Mouse (Mus musculus) embryonic facial prominence, embryonic 14.5 days (tissue): Measurements from ENCODE around the gene Pprc1. TPM values are rescaled to one million over a fixed set of nuclear protein-coding genes. Genes with fewer than 3 reads are reported as not detected.

Experiments used
- ATAC-seq: fragments of 200-750 bp; cut with Nextera tagmentation; 2 replicates; pipeline ENCODE4 v1.8.0; 2017; ENCODE audit warnings: low read depth, moderate number of reproducible peaks, moderate TSS enrichment
- DNase-seq: peaks from one replicate; pipeline ENCODE4 v3.0.0-alpha.2; 2015; ENCODE audit warnings: low spot score
- H3K27ac ChIP-seq: fragments of 300-500 bp; sonication (generic); replicated peaks from 2 replicates; pipeline ENCODE4 v1.5.1; 2014; ENCODE audit warnings: low read depth, mild to moderate bottlenecking, low read length, moderate library complexity
- H3K27me3 ChIP-seq: fragments of 300-500 bp; sonication (generic); replicated peaks from 2 replicates; pipeline ENCODE4 v1.6.1; 2014; ENCODE audit warnings: low read length; ENCODE audit not compliant: control insufficient read depth, insufficient read depth
- H3K36me3 ChIP-seq: fragments of 300-500 bp; sonication (generic); 2 replicates; pipeline ENCODE4 v1.6.1; 2014; ENCODE audit warnings: low read length, mixed read lengths; ENCODE audit not compliant: control insufficient read depth, insufficient read depth
- H3K4me1 ChIP-seq: fragments of 300-500 bp; sonication (generic); 2 replicates; pipeline ENCODE4 v1.6.1; 2014; ENCODE audit warnings: antibody characterized with exemption, low read length; ENCODE audit not compliant: control insufficient read depth, insufficient read depth
- H3K4me2 ChIP-seq: fragments of 300-500 bp; sonication (generic); 2 replicates; pipeline ENCODE4 v1.6.1; 2014; ENCODE audit warnings: low read depth, mild to moderate bottlenecking, low read length, moderate library complexity, mixed read lengths
- H3K4me3 ChIP-seq: fragments of 300-500 bp; sonication (generic); 2 replicates; pipeline ENCODE4 v1.5.1; 2014; ENCODE audit warnings: low read depth, mild to moderate bottlenecking, low read length
- H3K9ac ChIP-seq: fragments of 300-500 bp; sonication (generic); 2 replicates; pipeline ENCODE4 v1.6.1; 2014; ENCODE audit warnings: low read depth, mild to moderate bottlenecking, low read length, moderate library complexity, mixed read lengths
- H3K9me3 ChIP-seq: fragments of 300-500 bp; sonication (generic); 2 replicates; pipeline ENCODE4 v1.6.1; 2016; ENCODE audit warnings: low read length; ENCODE audit not compliant: control insufficient read depth
- WGBS: fragments of 180-500 bp; shearing (Covaris S2); extraction: QIAGEN DNeasy Blood & Tissue Kit; methylation state at CpG from one replicate; pipeline ENCODE4 v1.1.7; 2014; 5-methylcytosine and 5-hydroxymethylcytosine counted together
- polyA plus RNA-seq: library from polyadenylated mRNA; unstranded; fragments of >200 nt; fragmentation: Nextera tagmentation; extraction: Ambion mirVana; gene quantifications from 2 replicates; pipeline ENCODE4 v1.2.1, GENCODE M21; 2014

Gene Pprc1
- polyA plus RNA-seq, 1 experiment from 2014 or later = 41.8 TPM

GRCm38 (mm10) chr19:46104187-46104557 is 59.5 kb downstream of the Pprc1 start:
- Histone ChIP-seq H3K27me3 (no peaks in the 10 kb centered on the region), H3K4me3 (no peak overlapping the region), H3K4me1 (no peaks in the 10 kb centered on the region), H3K9ac (no peak overlapping the region), H3K9me3 (no peaks in the 10 kb centered on the region), H3K36me3 (no peaks in the 10 kb centered on the region), H3K4me2 (no peak overlapping the region), H3K27ac (no peak overlapping the region)
- WGBS = 80% methylated on average over 2 of the region's 2 CpGs
- ATAC-seq = no peak
- no peak for DNase-seq

DNA sequence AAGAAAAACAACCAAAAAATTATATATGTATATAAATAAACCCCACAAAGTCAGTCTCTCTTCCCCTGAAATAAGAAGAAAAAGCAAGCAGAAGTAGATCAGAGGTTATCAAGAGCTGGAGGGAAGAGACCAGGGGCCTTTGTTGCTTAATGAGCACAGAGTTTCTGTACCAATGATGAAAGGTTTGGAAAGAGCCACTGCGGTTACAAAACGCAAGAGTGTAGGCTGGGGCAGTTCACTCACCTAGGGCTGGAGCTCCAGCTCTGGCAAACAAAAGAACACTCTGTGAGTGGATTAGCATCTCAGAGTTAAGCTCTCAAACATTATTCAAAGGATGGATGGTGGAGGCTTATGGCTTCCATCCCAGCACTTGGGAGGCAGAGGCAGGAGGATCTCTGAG is 65.5 kb downstream of the Pprc1 start:
- Histone ChIP-seq H3K9me3 (no peaks in the 10 kb centered on the region), H3K36me3 (no peaks in the 10 kb centered on the region), H3K4me2 (no peak overlapping the region), H3K27me3 (no peaks in the 10 kb centered on the region), H3K9ac (no peak overlapping the region), H3K4me3 (no peak overlapping the region), H3K4me1 (no peaks in the 10 kb centered on the region), H3K27ac (no peak overlapping the region)
- no peak for ATAC-seq
- WGBS = 80% methylated on average over 2 of the region's 2 CpGs
- no peak for DNase-seq

GRCm38 (mm10) chr19:46110781-46111180 is 66.1 kb downstream of the Pprc1 start:
- Histone ChIP-seq H3K27me3 (no peaks in the 10 kb centered on the region), H3K4me2 (no peak overlapping the region), H3K4me1 (no peaks in the 10 kb centered on the region), H3K27ac (no peak overlapping the region), H3K36me3 (no peaks in the 10 kb centered on the region), H3K4me3 (no peak overlapping the region), H3K9me3 (no peaks in the 10 kb centered on the region), H3K9ac (no peak overlapping the region)
- ATAC-seq = no peak
- DNase-seq = no peak
- WGBS = 80% methylated on average over 5 of the region's 5 CpGs

DNA sequence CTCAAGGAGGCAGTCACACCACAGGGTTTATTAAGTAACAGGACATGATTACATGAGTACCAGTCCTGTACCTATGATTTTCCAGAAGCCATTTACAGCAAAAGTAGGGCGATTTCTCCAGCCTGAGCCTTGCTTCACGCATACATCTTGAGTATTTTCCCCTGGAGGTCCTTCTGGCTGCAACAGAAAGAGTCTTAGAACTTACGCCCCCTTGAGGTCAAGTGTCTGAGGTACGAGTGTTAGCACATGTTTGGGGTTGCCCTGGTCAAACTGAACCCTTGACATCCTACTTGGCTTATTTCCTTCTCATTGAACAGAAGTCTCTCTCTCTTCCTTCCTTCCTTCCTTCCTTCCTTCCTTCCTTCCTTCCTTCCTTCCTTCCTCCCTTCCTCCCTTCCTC is 69.9 kb downstream of the Pprc1 start:
- no peak for DNase-seq
- Histone ChIP-seq H3K9ac (no peak overlapping the region), H3K4me1 (no peaks in the 10 kb centered on the region), H3K36me3 (no peaks in the 10 kb centered on the region), H3K4me3 (no peak overlapping the region), H3K9me3 (no peaks in the 10 kb centered on the region), H3K27ac (no peak overlapping the region), H3K27me3 (no peaks in the 10 kb centered on the region), H3K4me2 (no peak overlapping the region)
- no peak for ATAC-seq
- 54% methylated on average over 4 of the region's 4 CpGs for WGBS

GRCm38 (mm10) chr19:46119458-46119857 is 74.8 kb downstream of the Pprc1 start:
- no peak for ATAC-seq
- Histone ChIP-seq H3K4me2 (no peak overlapping the region), H3K9ac (no peak overlapping the region), H3K36me3 (no peaks in the 10 kb centered on the region), H3K4me3 (no peak overlapping the region), H3K27ac (no peak overlapping the region), H3K27me3 (no peaks in the 10 kb centered on the region), H3K4me1 (no peaks in the 10 kb centered on the region), H3K9me3 (no peaks in the 10 kb centered on the region)
- DNase-seq = no peak
- WGBS = 85% methylated on average over 3 of the region's 3 CpGs

- ATAC-seq (no peak), DNase-seq (no peak)
- Histone ChIP-seq H3K36me3 (no peaks in the 10 kb centered on the region), H3K27me3 (no peaks in the 10 kb centered on the region), H3K9ac (no peak overlapping the region), H3K4me2 (no peak overlapping the region), H3K9me3 (no peaks in the 10 kb centered on the region), H3K4me1 (no peaks in the 10 kb centered on the region), H3K27ac (no peak overlapping the region), H3K4me3 (no peak overlapping the region)
- 71% methylated on average over 6 of the region's 6 CpGs for WGBS
Observed at GRCm38 (mm10) chr19:46120872-46121271, 76.2 kb downstream of the Pprc1 start.

Other genes with a start within 250 kb of the Pprc1 start
- 1.4 and 1.5 TPM in 2 replicates for gene Kcnip2, start 228.8 kb upstream of the Pprc1 start, polyA plus RNA-seq
- gene Armh3, start 46.4 kb upstream of the Pprc1 start, polyA plus RNA-seq = 13.7 and 15.2 TPM in 2 replicates
- 4.5 and 6.4 TPM in 2 replicates for gene Hps6, start 41.4 kb upstream of the Pprc1 start, polyA plus RNA-seq
- gene Ldb1, start 328 bp downstream of the Pprc1 start, polyA plus RNA-seq = 80.6 and 82.0 TPM in 2 replicates
- gene Nolc1, start 31.0 kb downstream of the Pprc1 start, polyA plus RNA-seq = 77.1 and 82.2 TPM in 2 replicates
- gene Elovl3, start 87.0 kb downstream of the Pprc1 start, polyA plus RNA-seq = 1.1 and 1.4 TPM in 2 replicates
- gene Pitx3, start 103.4 kb downstream of the Pprc1 start, polyA plus RNA-seq = 10.5 and 13.1 TPM in 2 replicates
- gene Gbf1, start 107.6 kb downstream of the Pprc1 start, polyA plus RNA-seq = 57.3 and 60.4 TPM in 2 replicates